Mouse (Mus musculus): ENCODE results near the gene Zc3h4. TPM values are rescaled to one million over a fixed set of nuclear protein-coding genes. Genes with fewer than 3 reads are reported as not detected.
"Not testable (repeated sequence)": the region's sequence is repeated elsewhere in the genome, so short reads cannot be mapped to it uniquely, and the experiment has no call there.

Zc3h4 gene
- polyA plus RNA-seq, 1 experiment from 2014 or later = 17.0 TPM

- H3K36me3 ChIP-seq (replicated peaks; ENCODE audit: control insufficient read depth, insufficient read depth) = peaks cover 75% of the 10 kb centered on the region
- DNase-seq (ENCODE audit: low spot score) (peak; percentile 41), ATAC-seq (ENCODE audit: low FRiP score) (no peak)
- H3K27ac ChIP-seq = no peak overlapping the region
- whole genome bisulfite sequencing = 75% methylated on average over 2 of the region's 2 CpGs
- H3K9me3 ChIP-seq (ENCODE audit: control insufficient read depth, low read length) = no peaks in the 10 kb centered on the region
- no peak overlapping the region for H3K4me3 ChIP-seq (replicated peaks; ENCODE audit: low read length)
- H3K9ac ChIP-seq = no peak overlapping the region
- H3K4me1 ChIP-seq (replicated peaks; ENCODE audit: control insufficient read depth, insufficient read depth, low read length) = no peaks in the 10 kb centered on the region
- no peaks in the 10 kb centered on the region for H3K27me3 ChIP-seq (ENCODE audit: control insufficient read depth, insufficient read depth, low read length)
- no peak overlapping the region for H3K4me2 ChIP-seq (replicated peaks)
Observed at GRCm38 (mm10) chr7:16373719-16374118, 27.0 kb upstream of the Zc3h4 start.

GRCm38 (mm10) chr7:16374989-16375388, 25.7 kb upstream of the Zc3h4 start:
- H3K9ac ChIP-seq = no peak overlapping the region
- no peaks in the 10 kb centered on the region for H3K4me1 ChIP-seq (replicated peaks; ENCODE audit: control insufficient read depth, insufficient read depth, low read length)
- H3K9me3 ChIP-seq (ENCODE audit: control insufficient read depth, low read length) = no peaks in the 10 kb centered on the region
- no peaks in the 10 kb centered on the region for H3K27me3 ChIP-seq (ENCODE audit: control insufficient read depth, insufficient read depth, low read length)
- H3K4me3 ChIP-seq (replicated peaks; ENCODE audit: low read length) = no peak overlapping the region
- H3K36me3 ChIP-seq (replicated peaks; ENCODE audit: control insufficient read depth, insufficient read depth) = peaks cover 65% of the 10 kb centered on the region
- ATAC-seq (ENCODE audit: low FRiP score) (no peak), DNase-seq (ENCODE audit: low spot score) (peak; percentile 16)
- H3K27ac ChIP-seq = no peak overlapping the region
- H3K4me2 ChIP-seq (replicated peaks) = no peak overlapping the region
- WGBS = 93% methylated on average over 5 of the region's 5 CpGs

- Histone ChIP-seq H3K4me3 (replicated peaks; ENCODE audit: low read length) (no peak overlapping the region), H3K27me3 (ENCODE audit: control insufficient read depth, insufficient read depth, low read length) (no peaks in the 10 kb centered on the region), H3K9me3 (ENCODE audit: control insufficient read depth, low read length) (no peaks in the 10 kb centered on the region), H3K4me2 (replicated peaks) (no peak overlapping the region), H3K27ac (no peak overlapping the region), H3K36me3 (replicated peaks; ENCODE audit: control insufficient read depth, insufficient read depth) (peaks cover 58% of the 10 kb centered on the region), H3K9ac (no peak overlapping the region), H3K4me1 (replicated peaks; ENCODE audit: control insufficient read depth, insufficient read depth, low read length) (no peaks in the 10 kb centered on the region)
- DNase-seq (ENCODE audit: low spot score) = peak; percentile 24
- ATAC-seq (ENCODE audit: low FRiP score) = no peak
- whole genome bisulfite sequencing = 97% methylated on average over 1 of the region's 1 CpGs
Observed at GRCm38 (mm10) chr7:16376505-16376904, 24.2 kb upstream of the Zc3h4 start.

GRCm38 (mm10) chr7:16387160-16388041, 13.3 kb upstream of the Zc3h4 start, which contains the start of gene Sae1:
Sae1 (minus strand) TSS chr7:16387806.
- DNase-seq (ENCODE audit: low spot score) (peak; percentile 99), ATAC-seq (ENCODE audit: low FRiP score) (peak; percentile 94)
- whole genome bisulfite sequencing = under 1% methylated on average over 58 of the region's 58 CpGs
- Histone ChIP-seq H3K4me3 (replicated peaks; ENCODE audit: low read length) (peak within 1 kb of the TSS; percentile 81), H3K9ac (peak within 1 kb of the TSS; percentile 89), H3K4me2 (replicated peaks) (peak within 1 kb of the TSS; percentile 60), H3K27me3 (ENCODE audit: control insufficient read depth, insufficient read depth, low read length) (no peaks in the 10 kb centered on the region), H3K9me3 (ENCODE audit: control insufficient read depth, low read length) (no peaks in the 10 kb centered on the region), H3K36me3 (replicated peaks; ENCODE audit: control insufficient read depth, insufficient read depth) (0 out of 2 replicates have a peak, but pooled peaks cover 5% of the 10 kb centered on the region), H3K27ac (peak within 1 kb of the TSS; percentile 81), H3K4me1 (replicated peaks; ENCODE audit: control insufficient read depth, insufficient read depth, low read length) (peaks cover 11% of the 10 kb centered on the region)

- not testable (repeated sequence) for H3K4me2 ChIP-seq (replicated peaks); H3K27ac ChIP-seq; DNase-seq (ENCODE audit: low spot score); ATAC-seq (ENCODE audit: low FRiP score); H3K27me3 ChIP-seq (ENCODE audit: control insufficient read depth, insufficient read depth, low read length); H3K4me3 ChIP-seq (replicated peaks; ENCODE audit: low read length); H3K9me3 ChIP-seq (ENCODE audit: control insufficient read depth, low read length); H3K36me3 ChIP-seq (replicated peaks; ENCODE audit: control insufficient read depth, insufficient read depth); H3K9ac ChIP-seq
- peaks cover 11% of the 10 kb centered on the region for H3K4me1 ChIP-seq (replicated peaks; ENCODE audit: control insufficient read depth, insufficient read depth, low read length)
- WGBS = 85% methylated on average over 2 of the region's 2 CpGs
Observed at GRCm38 (mm10) chr7:16389942-16390341, 10.8 kb upstream of the Zc3h4 start.

- ATAC-seq (ENCODE audit: low FRiP score) (no peak), DNase-seq (ENCODE audit: low spot score) (no peak)
- Histone ChIP-seq H3K36me3 (replicated peaks; ENCODE audit: control insufficient read depth, insufficient read depth) (no peaks in the 10 kb centered on the region), H3K27ac (no peak overlapping the region), H3K4me3 (replicated peaks; ENCODE audit: low read length) (no peak overlapping the region), H3K27me3 (ENCODE audit: control insufficient read depth, insufficient read depth, low read length) (no peaks in the 10 kb centered on the region), H3K4me1 (replicated peaks; ENCODE audit: control insufficient read depth, insufficient read depth, low read length) (no peaks in the 10 kb centered on the region), H3K9ac (no peak overlapping the region), H3K4me2 (replicated peaks) (no peak overlapping the region), H3K9me3 (ENCODE audit: control insufficient read depth, low read length) (no peaks in the 10 kb centered on the region)
- WGBS = 51% methylated on average over 4 of the region's 4 CpGs
Observed at GRCm38 (mm10) chr7:16392923-16393322, 7.8 kb upstream of the Zc3h4 start.

GRCm38 (mm10) chr7:16395944-16396343, 4.8 kb upstream of the Zc3h4 start:
- ATAC-seq (ENCODE audit: low FRiP score) = no peak
- 0% methylated on average over 2 of the region's 2 CpGs for WGBS

GRCm38 (mm10) chr7:16397465-16397864, 3.2 kb upstream of the Zc3h4 start:
- ATAC-seq (ENCODE audit: low FRiP score) (no peak), DNase-seq (ENCODE audit: low spot score) (no peak)
- Histone ChIP-seq H3K4me2 (replicated peaks) (no peak overlapping the region), H3K27me3 (ENCODE audit: control insufficient read depth, insufficient read depth, low read length) (no peaks in the 10 kb centered on the region), H3K4me3 (replicated peaks; ENCODE audit: low read length) (no peak overlapping the region), H3K27ac (no peak overlapping the region), H3K4me1 (replicated peaks; ENCODE audit: control insufficient read depth, insufficient read depth, low read length) (no peaks in the 10 kb centered on the region; the same call in 1 of the 2 replicates), H3K9ac (no peak overlapping the region), H3K9me3 (ENCODE audit: control insufficient read depth, low read length) (no peaks in the 10 kb centered on the region), H3K36me3 (replicated peaks; ENCODE audit: control insufficient read depth, insufficient read depth) (no peaks in the 10 kb centered on the region)
- WGBS = 82% methylated on average over 4 of the region's 4 CpGs

More at GRCm38 (mm10) chr7:16395944-16396343, 4.8 kb upstream of the Zc3h4 start:
- no peaks in the 10 kb centered on the region for H3K9me3 ChIP-seq (ENCODE audit: control insufficient read depth, low read length)
- H3K27me3 ChIP-seq (ENCODE audit: control insufficient read depth, insufficient read depth, low read length) = no peaks in the 10 kb centered on the region
- DNase-seq (ENCODE audit: low spot score) = peak; percentile 80
- no peak overlapping the region for H3K27ac ChIP-seq
- H3K4me3 ChIP-seq (replicated peaks; ENCODE audit: low read length) = no peak overlapping the region
- H3K4me1 ChIP-seq (replicated peaks; ENCODE audit: control insufficient read depth, insufficient read depth, low read length) = no peaks in the 10 kb centered on the region; the same call in 1 of the 2 replicates
- no peak overlapping the region for H3K9ac ChIP-seq
- no peak overlapping the region for H3K4me2 ChIP-seq (replicated peaks)
- H3K36me3 ChIP-seq (replicated peaks; ENCODE audit: control insufficient read depth, insufficient read depth) = no peaks in the 10 kb centered on the region

GRCm38 (mm10) chr7:16398387-16399050, 2.2 kb upstream of the Zc3h4 start:
- H3K4me3 ChIP-seq (replicated peaks; ENCODE audit: low read length) = peak overlapping the region; percentile 62

More at GRCm38 (mm10) chr7:16398387-16399050, 2.2 kb upstream of the Zc3h4 start:
- no peaks in the 10 kb centered on the region for H3K27me3 ChIP-seq (ENCODE audit: control insufficient read depth, insufficient read depth, low read length)
- peak overlapping the region; percentile 86 for H3K4me2 ChIP-seq (replicated peaks)
- DNase-seq (ENCODE audit: low spot score) = no peak
- no peaks in the 10 kb centered on the region for H3K36me3 ChIP-seq (replicated peaks; ENCODE audit: control insufficient read depth, insufficient read depth)
- H3K9me3 ChIP-seq (ENCODE audit: control insufficient read depth, low read length) = no peaks in the 10 kb centered on the region
- 45% methylated on average over 3 of the region's 3 CpGs for WGBS
- H3K27ac ChIP-seq = peak overlapping the region; percentile 100
- H3K4me1 ChIP-seq (replicated peaks; ENCODE audit: control insufficient read depth, insufficient read depth, low read length) = peaks cover 1% of the 10 kb centered on the region
- H3K9ac ChIP-seq = peak overlapping the region; percentile 51
- no peak for ATAC-seq (ENCODE audit: low FRiP score)
